Mouse (Mus musculus) liver, adult 2 months (tissue): ENCODE measurements around the gene Tmem30b. TPM values are rescaled to one million over a fixed set of nuclear protein-coding genes. Genes with fewer than 3 reads are reported as not detected.
"Not testable (repeated sequence)": the region's sequence is repeated elsewhere in the genome, so short reads cannot be mapped to it uniquely, and the experiment has no call there.

ENCODE experiments used
- DNase-seq: peaks from one replicate; pipeline ENCODE4 v3.0.0-alpha.2; 2011; ENCODE audit warnings: low read depth, low spot score; ENCODE audit errors: extremely low read depth
- H3K27ac ChIP-seq: fragments of 200-500 bp; replicated peaks from 2 replicates; pipeline ENCODE4 v1.5.1; 2012; ENCODE audit warnings: low read depth, mild to moderate bottlenecking, control low read depth, inconsistent platforms, low read length; ENCODE audit not compliant: insufficient read depth
- H3K27me3 ChIP-seq: fragments of 200-500 bp; 2 replicates; pipeline ENCODE4 v1.6.1; 2012; ENCODE audit warnings: mild to moderate bottlenecking, moderate library complexity, low read length, inconsistent platforms; ENCODE audit not compliant: control insufficient read depth, insufficient read depth
- H3K36me3 ChIP-seq: fragments of 200-500 bp; 2 replicates; pipeline ENCODE4 v1.6.1; 2012; ENCODE audit warnings: low read length, inconsistent platforms; ENCODE audit not compliant: control insufficient read depth, insufficient read depth
- H3K4me1 ChIP-seq: fragments of 200-500 bp; 2 replicates; pipeline ENCODE4 v1.6.1; 2011; ENCODE audit warnings: low read length; ENCODE audit not compliant: control insufficient read depth, insufficient read depth
- H3K4me3 ChIP-seq: fragments of 200-500 bp; 2 replicates; pipeline ENCODE4 v1.5.1; 2011; ENCODE audit warnings: low read depth, mild to moderate bottlenecking, control low read depth, low read length, moderate library complexity; ENCODE audit not compliant: insufficient read depth
- H3K79me2 ChIP-seq: fragments of 200-500 bp; 2 replicates; pipeline ENCODE4 v1.6.1; 2012; ENCODE audit warnings: inconsistent platforms, mild to moderate bottlenecking, low read length, moderate library complexity; ENCODE audit not compliant: control insufficient read depth, insufficient read depth
- H3K9ac ChIP-seq: fragments of 200-500 bp; 2 replicates; pipeline ENCODE4 v1.6.1; 2012; ENCODE audit warnings: low read depth, mild to moderate bottlenecking, control low read depth, inconsistent platforms, low read length
- CTCF ChIP-seq: fragments of 200-500 bp; IDR thresholded peaks from 2 replicates; pipeline ENCODE4 v1.5.1; 2011; ENCODE audit warnings: low read depth, low read length, control low read depth
- POLR2A ChIP-seq: fragments of 200-500 bp; IDR thresholded peaks from 2 replicates; pipeline ENCODE4 v1.6.1; 2011; ENCODE audit warnings: low read length, control low read depth; ENCODE audit not compliant: insufficient read depth; ENCODE audit errors: extremely low read depth
- WGBS: fragments of 180-500 bp; shearing (Covaris S2); methylation state at CpG from one replicate; pipeline ENCODE4 v1.1.7; 2018; 5-methylcytosine and 5-hydroxymethylcytosine counted together
- polyA plus RNA-seq: library from polyadenylated mRNA; depleted of rRNA; stranded (reverse); fragments of >200 nt; gene quantifications from 2 replicates; pipeline ENCODE4 v1.2.3, GENCODE M21; 2012
- total RNA-seq: library from RNA; depleted of rRNA; stranded (reverse); fragments of >200 nt; gene quantifications from 2 replicates; pipeline ENCODE4 v1.2.3, GENCODE M21; 2014

The Tmem30b gene
- total and polyA plus RNA-seq, 2 experiments, result 18.9 to 23.3 TPM

- peak; percentile 45 for DNase-seq
- no peaks in the 10 kb centered on the region for H3K27me3 ChIP-seq
- H3K79me2 ChIP-seq, result no peaks in the 10 kb centered on the region
- TF ChIP-seq CTCF (peak; percentile 63), POLR2A (no peak)
- 14% methylated on average over 21 of the region's 21 CpGs for WGBS
- H3K36me3 ChIP-seq, result no peaks in the 10 kb centered on the region
- H3K4me3 ChIP-seq, result no peak overlapping the region
- H3K4me1 ChIP-seq, result no peaks in the 10 kb centered on the region
- no peak overlapping the region for H3K27ac ChIP-seq
- H3K9ac ChIP-seq, result no peak overlapping the region
Measured at GRCm38 (mm10) chr12:73564795-73565619, 18.8 kb upstream of the Tmem30b start.

DNA sequence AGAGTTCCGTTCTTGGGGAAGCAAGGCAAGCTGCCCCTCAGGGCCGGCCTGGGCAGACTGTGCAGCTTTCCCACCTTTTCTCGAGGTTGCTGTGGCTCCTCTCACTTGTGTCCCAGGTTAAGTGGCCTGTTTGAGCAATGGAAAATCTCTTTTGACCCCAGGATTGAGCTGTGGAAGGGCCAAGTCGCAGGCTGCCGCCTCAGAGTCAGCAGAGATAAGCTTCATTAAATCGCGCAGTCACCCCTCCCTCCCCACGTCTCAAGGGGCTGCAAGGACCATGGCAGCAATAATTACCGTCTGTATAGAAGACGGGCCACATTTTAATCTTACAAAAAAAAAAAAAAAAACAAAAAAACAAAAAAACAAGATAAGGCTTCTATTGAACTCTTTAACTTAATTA, 18.0 kb upstream of the Tmem30b start:
- Histone ChIP-seq H3K36me3 (no peaks in the 10 kb centered on the region), H3K9ac (no peak overlapping the region), H3K79me2 (no peaks in the 10 kb centered on the region), H3K27ac (no peak overlapping the region), H3K4me1 (no peaks in the 10 kb centered on the region), H3K27me3 (no peaks in the 10 kb centered on the region), H3K4me3 (no peak overlapping the region)
- no peak for DNase-seq
- WGBS, result 33% methylated on average over 10 of the region's 10 CpGs
- TF ChIP-seq POLR2A, result no peak
- no peak for TF ChIP-seq CTCF

DNA sequence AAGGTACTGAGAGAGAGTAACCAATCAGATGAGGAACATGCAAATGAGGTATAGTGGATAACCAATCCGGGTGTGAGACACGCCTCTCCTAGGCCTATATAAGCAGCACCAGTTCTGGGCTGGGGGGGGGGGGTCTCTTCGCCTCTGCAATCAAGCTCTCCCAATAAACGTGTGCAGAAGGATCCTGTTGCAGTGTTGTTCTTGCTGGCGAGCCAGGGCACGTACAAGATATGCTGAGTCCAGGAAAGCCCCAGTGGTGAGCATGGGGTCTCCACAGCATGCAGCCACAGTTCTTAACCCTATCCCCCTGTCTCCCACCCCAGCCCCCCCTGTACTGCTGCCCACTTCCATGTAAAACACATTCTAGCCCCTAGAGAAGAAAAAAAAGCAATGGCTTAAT, 16.9 kb upstream of the Tmem30b start:
- not testable (repeated sequence) for H3K79me2 ChIP-seq, H3K27me3 ChIP-seq, H3K9ac ChIP-seq, H3K27ac ChIP-seq, H3K4me3 ChIP-seq, DNase-seq, H3K4me1 ChIP-seq, H3K36me3 ChIP-seq
- WGBS, result 86% methylated on average over 6 of the region's 6 CpGs

DNA sequence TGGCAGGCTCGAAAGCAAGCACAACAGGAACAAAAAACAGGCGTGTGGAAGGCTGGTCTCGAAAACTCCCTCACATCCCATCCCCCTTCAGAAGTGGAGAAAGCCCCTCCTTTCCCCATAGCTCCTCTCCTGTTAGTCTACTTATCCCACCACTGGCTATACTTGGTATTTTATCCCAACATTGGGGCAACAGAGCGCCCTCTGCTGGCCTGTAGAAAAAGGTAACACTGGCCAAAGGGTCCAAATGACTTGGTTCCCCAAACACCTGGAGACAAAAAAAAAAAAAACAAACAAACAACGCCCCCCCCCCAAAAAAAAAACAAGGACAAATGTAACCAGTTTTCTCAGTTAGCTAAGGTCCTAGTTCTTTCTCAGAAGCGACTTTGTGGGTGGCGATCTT, 13.9 kb upstream of the Tmem30b start:
- no peaks in the 10 kb centered on the region for H3K27me3 ChIP-seq
- no peaks in the 10 kb centered on the region for H3K36me3 ChIP-seq
- WGBS, result 51% methylated on average over 7 of the region's 7 CpGs
- H3K9ac ChIP-seq, result no peak overlapping the region
- no peaks in the 10 kb centered on the region for H3K4me1 ChIP-seq
- no peak overlapping the region for H3K4me3 ChIP-seq
- TF ChIP-seq POLR2A, result no peak
- peak; percentile 59 for TF ChIP-seq CTCF
- no peaks in the 10 kb centered on the region for H3K79me2 ChIP-seq
- no peak overlapping the region for H3K27ac ChIP-seq
- no peak for DNase-seq

DNA sequence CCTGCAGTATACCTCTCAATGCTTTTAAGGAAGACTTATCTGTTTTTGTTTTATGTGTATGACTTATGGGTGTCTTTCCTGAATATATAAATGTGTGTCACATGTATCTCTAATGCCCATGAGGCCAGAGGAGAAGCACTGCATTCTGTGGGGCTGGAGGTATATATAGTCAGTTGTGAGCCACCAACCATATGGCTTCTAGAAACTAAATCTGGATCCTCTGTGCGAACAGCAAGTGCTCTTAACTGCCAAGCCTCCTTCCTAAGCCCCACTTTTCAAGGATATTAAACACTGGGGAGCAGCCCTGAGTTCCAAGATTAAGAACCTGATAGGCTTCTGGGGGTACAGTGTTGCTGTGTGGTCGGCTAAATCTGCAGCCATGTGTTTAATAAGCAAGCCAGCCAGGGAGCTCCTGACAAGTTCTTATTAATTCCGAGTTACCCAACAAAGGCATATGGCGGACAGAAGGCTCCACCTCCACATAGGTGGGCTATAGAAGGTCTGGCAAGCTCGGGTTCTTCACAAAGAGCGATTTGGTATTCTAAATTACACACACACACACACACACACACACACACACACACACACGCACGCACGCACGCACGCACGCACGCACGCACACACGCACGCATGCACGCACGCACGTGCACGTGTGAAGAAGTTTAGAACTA, 12.5 kb upstream of the Tmem30b start:
- Histone ChIP-seq H3K4me1 (no peaks in the 10 kb centered on the region), H3K36me3 (no peaks in the 10 kb centered on the region), H3K9ac (no peak overlapping the region), H3K27ac (no peak overlapping the region), H3K79me2 (no peaks in the 10 kb centered on the region), H3K4me3 (no peak overlapping the region), H3K27me3 (no peaks in the 10 kb centered on the region)
- 91% methylated on average over 20 of the region's 20 CpGs for WGBS
- DNase-seq, result no peak
- TF ChIP-seq CTCF (no peak), POLR2A (no peak)

GRCm38 (mm10) chr12:73554155-73554554, 8.0 kb upstream of the Tmem30b start:
- peak; percentile 52 for TF ChIP-seq CTCF
- TF ChIP-seq POLR2A, result no peak
- Histone ChIP-seq H3K27ac (no peak overlapping the region), H3K9ac (no peak overlapping the region), H3K4me3 (no peak overlapping the region), H3K36me3 (no peaks in the 10 kb centered on the region), H3K4me1 (no peaks in the 10 kb centered on the region), H3K79me2 (no peaks in the 10 kb centered on the region), H3K27me3 (no peaks in the 10 kb centered on the region)
- peak; percentile 81 for DNase-seq
- 4% methylated on average over 5 of the region's 5 CpGs for WGBS
